Mouse (Mus musculus): ENCODE results near the gene Med11.

GRCm38 (mm10) chr11:70499566-70500475 is 48.1 kb downstream of the Med11 start:
- peak; percentile 66 for TF ChIP-seq CTCF (IDR thresholded peaks at IDR 0.05; ENCODE audit: low read depth)
- no peak for TF ChIP-seq EP300 (optimal IDR thresholded peaks at IDR 0.05)

Measured in stomach, postnatal 0 days (tissue).